Mouse (Mus musculus) bone marrow, adult 2 months (tissue): ENCODE measurements at regions not wholly inside any gene's neighbourhood (a gene's known extent, or its start where the extent isn't known, plus 50 kb on each side); places are given as distances from the start of the nearest gene placed in this dataset.

Source experiments
- CTCF ChIP-seq: fragments of 200-500 bp; IDR thresholded peaks from 2 replicates; pipeline ENCODE4 v1.5.1; 2011; ENCODE audit warnings: low read length, control low read depth; ENCODE audit not compliant: control insufficient read depth, insufficient read depth
- POLR2A ChIP-seq: fragments of 200-500 bp; IDR thresholded peaks from 2 replicates; pipeline ENCODE4 v1.6.1; 2011; ENCODE audit warnings: low read depth, mild to moderate bottlenecking, control low read depth, low read length, borderline replicate concordance; ENCODE audit not compliant: control insufficient read depth

- TF ChIP-seq POLR2A: no peak
- TF ChIP-seq CTCF: no peak
Measured at GRCm38 (mm10) chr2:178727930-178728793, 297.8 kb downstream of the Cdh26 start.
